Mouse (Mus musculus) gastrocnemius, postnatal 14 days (tissue): ENCODE measurements at regions not wholly inside any gene's neighbourhood (a gene's known extent, or its start where the extent isn't known, plus 50 kb on each side); places are given as distances from the start of the nearest gene placed in this dataset.

Source experiments
- DNase-seq: peaks from one replicate; pipeline ENCODE4 v3.0.0; 2021; ENCODE audit warnings: mixed read lengths
- intact Hi-C: fragments of 180-260 bp; cut with DNase I; formaldehyde crosslinking; loops from one replicate; pipeline ENCODE4 v1.15.1; 2025; ENCODE audit warnings: low total_unique reads

- intact Hi-C loops, result no loop called here
- DNase-seq, result no peak
Measured at GRCm38 (mm10) chr2:160256251-160256650, 77.7 kb downstream of the Gm826 start.

GRCm38 (mm10) chr2:160250228-160250627 lies 83.7 kb downstream of the Gm826 start:
- no peak for DNase-seq
- intact Hi-C loops, result no loop called here

GRCm38 (mm10) chr2:160249104-160250093 lies 84.6 kb downstream of the Gm826 start:
- intact Hi-C loops, result no loop called here
- no peak for DNase-seq

GRCm38 (mm10) chr2:160247286-160247685 lies 86.7 kb downstream of the Gm826 start:
- intact Hi-C loops, result no loop called here
- DNase-seq, result no peak

GRCm38 (mm10) chr2:160246356-160246755 lies 87.6 kb downstream of the Gm826 start:
- intact Hi-C loops, result no loop called here
- no peak for DNase-seq

GRCm38 (mm10) chr2:160244866-160245265 lies 89.1 kb downstream of the Gm826 start:
- intact Hi-C loops, result no loop called here
- DNase-seq, result no peak

GRCm38 (mm10) chr2:160240531-160241379 lies 93.2 kb downstream of the Gm826 start:
- intact Hi-C loops, result no loop called here
- no peak for DNase-seq

- no peak for DNase-seq
- intact Hi-C loops, result no loop called here
Measured at GRCm38 (mm10) chr2:160237436-160238104, 96.4 kb downstream of the Gm826 start.

- DNase-seq, result no peak
- intact Hi-C loops, result no loop called here
Measured at GRCm38 (mm10) chr2:160236806-160237205, 97.2 kb downstream of the Gm826 start.

GRCm38 (mm10) chr2:160230786-160231185 lies 103.2 kb downstream of the Gm826 start:
- no peak for DNase-seq

GRCm38 (mm10) chr2:160228331-160229035 lies 105.5 kb downstream of the Gm826 start:
- no peak for DNase-seq

More at GRCm38 (mm10) chr2:160230786-160231185, 103.2 kb downstream of the Gm826 start:
- intact Hi-C loops, result no loop called here

GRCm38 (mm10) chr2:160225450-160225849 lies 108.5 kb downstream of the Gm826 start:
- intact Hi-C loops, result no loop called here

More at GRCm38 (mm10) chr2:160228331-160229035, 105.5 kb downstream of the Gm826 start:
- intact Hi-C loops, result no loop called here

GRCm38 (mm10) chr2:160223366-160223765 lies 110.6 kb downstream of the Gm826 start:
- intact Hi-C loops, result no loop called here
- no peak for DNase-seq

More at GRCm38 (mm10) chr2:160225450-160225849, 108.5 kb downstream of the Gm826 start:
- DNase-seq, result no peak

GRCm38 (mm10) chr2:160221772-160222171 lies 112.2 kb downstream of the Gm826 start:
- intact Hi-C loops, result no loop called here
- DNase-seq, result no peak

- intact Hi-C loops, result no loop called here
- no peak for DNase-seq
Measured at GRCm38 (mm10) chr2:160220562-160221021, 113.4 kb downstream of the Gm826 start.

- intact Hi-C loops, result no loop called here
- no peak for DNase-seq
Measured at GRCm38 (mm10) chr2:160214032-160214812, 119.7 kb downstream of the Gm826 start.

GRCm38 (mm10) chr2:160210507-160210906 lies 123.5 kb downstream of the Gm826 start:
- intact Hi-C loops, result no loop called here
- DNase-seq, result no peak

- intact Hi-C loops, result no loop called here
- DNase-seq, result no peak
Measured at GRCm38 (mm10) chr2:160209589-160210264, 124.2 kb downstream of the Gm826 start.
